Mouse (Mus musculus): ENCODE results near the gene B830017H08Rik. TPM values are rescaled to one million over a fixed set of nuclear protein-coding genes. Genes with fewer than 3 reads are reported as not detected.

Gene B830017H08Rik
- 2.4 and 5.3 TPM in 2 replicates for polyA plus RNA-seq (2014; fragmentation: Nextera tagmentation; extraction: Ambion mirVana)

DNA sequence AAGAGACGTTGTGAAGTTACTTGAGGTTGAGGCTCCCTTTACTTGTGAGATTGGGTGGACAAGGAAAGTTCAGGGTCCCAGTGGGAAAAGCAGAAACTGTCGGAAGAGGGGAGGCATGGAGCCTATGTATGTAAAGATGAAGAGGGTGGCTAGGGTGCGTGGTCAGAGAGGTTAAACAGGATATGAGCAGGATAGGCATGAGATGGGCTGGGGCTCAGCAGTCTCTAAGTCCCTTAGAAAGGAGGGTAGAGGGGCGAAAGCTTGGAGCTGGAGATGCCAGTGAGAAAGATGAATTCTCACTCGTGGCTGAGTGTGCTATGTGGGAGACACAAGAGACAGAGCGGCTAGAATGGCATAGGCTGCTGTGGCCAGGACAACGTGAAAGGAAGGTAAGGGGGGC lies at the start of gene B830017H08Rik:
TSS of gene B830017H08Rik (plus strand) at position 301 of the 400 bp plus-strand sequence.
- Histone ChIP-seq H3K36me3 (ENCODE audit: control insufficient read depth, insufficient read depth, low read length) (no peaks in the 10 kb centered on the region), H3K27ac (replicated peaks; ENCODE audit: low read depth, low read length) (peak within 1 kb of the TSS; percentile 90), H3K4me2 (ENCODE audit: low read length) (peak within 1 kb of the TSS; percentile 87), H3K27me3 (ENCODE audit: control insufficient read depth, insufficient read depth, low read length) (peaks cover 42% of the 10 kb centered on the region), H3K9me3 (ENCODE audit: control insufficient read depth, low read length) (no peaks in the 10 kb centered on the region), H3K4me3 (replicated peaks; ENCODE audit: low read depth, low read length) (peak within 1 kb of the TSS; percentile 55), H3K4me1 (ENCODE audit: control insufficient read depth, insufficient read depth, low read length) (peaks cover 13% of the 10 kb centered on the region), H3K9ac (replicated peaks; ENCODE audit: low read length) (peak within 1 kb of the TSS; percentile 77)
- 16% methylated on average over 7 of the region's 7 CpGs for WGBS
- DNase-seq, result no peak
- no peak for ATAC-seq (ENCODE audit: low FRiP score, low TSS enrichment)

- no peaks in the 10 kb centered on the region for H3K9me3 ChIP-seq (ENCODE audit: control insufficient read depth, low read length)
- no peak overlapping the region for H3K9ac ChIP-seq (replicated peaks; ENCODE audit: low read length)
- no peaks in the 10 kb centered on the region for H3K27me3 ChIP-seq (ENCODE audit: control insufficient read depth, insufficient read depth, low read length)
- no peak overlapping the region for H3K4me3 ChIP-seq (replicated peaks; ENCODE audit: low read depth, low read length)
- no peak overlapping the region for H3K4me2 ChIP-seq (ENCODE audit: low read length)
- DNase-seq (no peak), ATAC-seq (ENCODE audit: low FRiP score, low TSS enrichment) (no peak)
- H3K27ac ChIP-seq (replicated peaks; ENCODE audit: low read depth, low read length), result no peak overlapping the region
- 66% methylated on average over 3 of the region's 3 CpGs for WGBS
- no peaks in the 10 kb centered on the region for H3K4me1 ChIP-seq (ENCODE audit: control insufficient read depth, insufficient read depth, low read length)
- peaks cover 81% of the 10 kb centered on the region for H3K36me3 ChIP-seq (ENCODE audit: control insufficient read depth, insufficient read depth, low read length)
Measured at GRCm38 (mm10) chr16:17785337-17785736, 47.6 kb upstream of the B830017H08Rik start.

DNA sequence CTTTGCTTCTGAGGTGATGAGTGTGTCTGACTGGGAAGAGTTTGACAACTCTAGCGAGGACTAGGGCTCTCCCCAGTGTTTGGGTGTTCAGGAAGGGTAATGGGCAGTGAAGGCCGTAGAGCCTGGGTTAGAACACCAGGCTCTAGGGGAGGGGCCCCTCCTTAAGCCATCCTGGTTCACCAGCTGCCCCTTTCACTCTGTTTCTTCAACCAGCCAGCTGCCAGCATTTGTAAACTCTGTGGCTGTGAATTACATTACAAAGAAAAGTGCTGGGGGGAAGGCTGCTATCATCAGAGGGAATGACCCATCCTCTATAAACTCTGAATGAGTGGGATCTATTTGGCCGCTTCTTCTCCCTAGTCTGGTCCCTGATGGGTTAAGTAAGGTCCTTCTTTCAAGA lies 40.2 kb upstream of the B830017H08Rik start:
- no peak overlapping the region for H3K9ac ChIP-seq (replicated peaks; ENCODE audit: low read length)
- H3K4me2 ChIP-seq (ENCODE audit: low read length), result no peak overlapping the region
- 69% methylated on average over 3 of the region's 3 CpGs for WGBS
- peaks cover 10% of the 10 kb centered on the region; the same call in 1 of the 2 replicates for H3K4me1 ChIP-seq (ENCODE audit: control insufficient read depth, insufficient read depth, low read length)
- no peak for DNase-seq
- H3K27me3 ChIP-seq (ENCODE audit: control insufficient read depth, insufficient read depth, low read length), result peaks cover 26% of the 10 kb centered on the region
- no peak overlapping the region for H3K27ac ChIP-seq (replicated peaks; ENCODE audit: low read depth, low read length)
- H3K9me3 ChIP-seq (ENCODE audit: control insufficient read depth, low read length), result no peaks in the 10 kb centered on the region
- no peak overlapping the region for H3K4me3 ChIP-seq (replicated peaks; ENCODE audit: low read depth, low read length)
- H3K36me3 ChIP-seq (ENCODE audit: control insufficient read depth, insufficient read depth, low read length), result peaks cover 55% of the 10 kb centered on the region
- no peak for ATAC-seq (ENCODE audit: low FRiP score, low TSS enrichment)

GRCm38 (mm10) chr16:17794047-17794446 lies 38.9 kb upstream of the B830017H08Rik start:
- ATAC-seq (ENCODE audit: low FRiP score, low TSS enrichment), result no peak
- Histone ChIP-seq H3K9me3 (ENCODE audit: control insufficient read depth, low read length) (no peaks in the 10 kb centered on the region), H3K9ac (replicated peaks; ENCODE audit: low read length) (no peak overlapping the region), H3K36me3 (ENCODE audit: control insufficient read depth, insufficient read depth, low read length) (peaks cover 44% of the 10 kb centered on the region), H3K27ac (replicated peaks; ENCODE audit: low read depth, low read length) (no peak overlapping the region), H3K27me3 (ENCODE audit: control insufficient read depth, insufficient read depth, low read length) (peaks cover 39% of the 10 kb centered on the region), H3K4me3 (replicated peaks; ENCODE audit: low read depth, low read length) (no peak overlapping the region), H3K4me2 (ENCODE audit: low read length) (no peak overlapping the region), H3K4me1 (ENCODE audit: control insufficient read depth, insufficient read depth, low read length) (peaks cover 15% of the 10 kb centered on the region; the same call in 1 of the 2 replicates)
- no peak for DNase-seq
- WGBS, result 86% methylated on average over 4 of the region's 4 CpGs

DNA sequence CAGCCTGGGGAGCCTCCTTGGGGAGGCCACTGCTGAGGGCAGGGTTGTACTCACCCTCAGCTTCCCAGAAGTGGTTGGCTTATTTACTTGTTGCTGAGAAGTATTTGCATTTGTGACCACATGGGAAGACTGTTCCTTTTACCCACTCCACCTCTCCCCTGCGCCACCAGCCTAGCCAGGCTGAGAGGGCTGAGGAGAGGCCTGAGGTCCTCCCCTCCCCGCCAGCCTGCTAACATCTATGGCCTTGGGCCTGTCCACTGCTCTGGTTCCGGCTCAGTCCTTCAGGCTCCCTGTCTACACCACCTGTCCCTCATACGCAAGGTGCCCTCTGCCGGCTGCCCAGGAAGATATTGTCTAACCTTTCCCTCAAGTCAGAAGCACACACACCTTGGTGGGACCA lies 37.3 kb upstream of the B830017H08Rik start:
- no peak overlapping the region for H3K9ac ChIP-seq (replicated peaks; ENCODE audit: low read length)
- ATAC-seq (ENCODE audit: low FRiP score, low TSS enrichment), result no peak
- H3K9me3 ChIP-seq (ENCODE audit: control insufficient read depth, low read length), result no peaks in the 10 kb centered on the region
- no peak overlapping the region for H3K27ac ChIP-seq (replicated peaks; ENCODE audit: low read depth, low read length)
- H3K27me3 ChIP-seq (ENCODE audit: control insufficient read depth, insufficient read depth, low read length), result peaks cover 53% of the 10 kb centered on the region
- peaks cover 15% of the 10 kb centered on the region; the same call in 1 of the 2 replicates for H3K4me1 ChIP-seq (ENCODE audit: control insufficient read depth, insufficient read depth, low read length)
- 64% methylated on average over 5 of the region's 5 CpGs for WGBS
- no peak for DNase-seq
- H3K36me3 ChIP-seq (ENCODE audit: control insufficient read depth, insufficient read depth, low read length), result peaks cover 32% of the 10 kb centered on the region
- H3K4me2 ChIP-seq (ENCODE audit: low read length), result no peak overlapping the region
- no peak overlapping the region for H3K4me3 ChIP-seq (replicated peaks; ENCODE audit: low read depth, low read length)

DNA sequence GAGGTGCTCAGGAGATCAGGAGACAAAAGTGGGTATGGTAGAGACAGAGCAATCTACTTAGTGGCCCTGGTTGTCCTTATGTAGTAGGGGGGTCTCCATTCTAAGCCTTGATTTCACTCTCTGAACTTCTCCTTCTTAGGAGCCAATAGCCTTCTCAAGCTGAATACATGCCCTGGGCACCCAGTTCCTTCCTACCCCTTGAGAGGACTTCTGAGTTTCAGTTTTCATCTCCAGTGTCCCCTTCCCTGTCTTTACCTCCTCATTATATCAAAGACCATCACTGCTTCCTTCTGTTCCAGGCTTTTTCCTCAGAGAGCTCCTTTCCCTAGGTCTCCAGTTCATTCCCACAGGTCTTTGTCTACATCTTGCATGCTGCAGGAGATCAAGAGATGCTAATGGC lies 36.4 kb upstream of the B830017H08Rik start:
- peaks cover 61% of the 10 kb centered on the region for H3K27me3 ChIP-seq (ENCODE audit: control insufficient read depth, insufficient read depth, low read length)

GRCm38 (mm10) chr16:17796971-17797811 lies 35.7 kb upstream of the B830017H08Rik start, which contains the start of gene Scarf2:
Gene Scarf2, plus strand, starts transcription at chr16:17797282.
- Histone ChIP-seq H3K9ac (replicated peaks; ENCODE audit: low read length) (peak within 1 kb of the TSS; percentile 56), H3K27me3 (ENCODE audit: control insufficient read depth, insufficient read depth, low read length) (peaks cover 68% of the 10 kb centered on the region), H3K9me3 (ENCODE audit: control insufficient read depth, low read length) (no peaks in the 10 kb centered on the region), H3K4me2 (ENCODE audit: low read length) (peak within 1 kb of the TSS; percentile 79), H3K27ac (replicated peaks; ENCODE audit: low read depth, low read length) (no peak within 1 kb of the TSS), H3K36me3 (ENCODE audit: control insufficient read depth, insufficient read depth, low read length) (peaks cover 16% of the 10 kb centered on the region), H3K4me1 (ENCODE audit: control insufficient read depth, insufficient read depth, low read length) (peaks cover 15% of the 10 kb centered on the region; the same call in 1 of the 2 replicates), H3K4me3 (replicated peaks; ENCODE audit: low read depth, low read length) (peak within 1 kb of the TSS; percentile 42)
- WGBS, result 2% methylated on average over 57 of the region's 81 CpGs
- ATAC-seq (ENCODE audit: low FRiP score, low TSS enrichment) (peak; percentile 46), DNase-seq (peak; percentile 49)

More for the DNA sequence above, 36.4 kb upstream of the B830017H08Rik start:
- Histone ChIP-seq H3K4me3 (replicated peaks; ENCODE audit: low read depth, low read length) (peak overlapping the region; percentile 42), H3K27ac (replicated peaks; ENCODE audit: low read depth, low read length) (no peak overlapping the region), H3K36me3 (ENCODE audit: control insufficient read depth, insufficient read depth, low read length) (peaks cover 23% of the 10 kb centered on the region), H3K9ac (replicated peaks; ENCODE audit: low read length) (peak overlapping the region; percentile 56; the same call in 1 of the 2 replicates), H3K9me3 (ENCODE audit: control insufficient read depth, low read length) (no peaks in the 10 kb centered on the region), H3K4me2 (ENCODE audit: low read length) (peak overlapping the region; percentile 79), H3K4me1 (ENCODE audit: control insufficient read depth, insufficient read depth, low read length) (peaks cover 15% of the 10 kb centered on the region; the same call in 1 of the 2 replicates)
- DNase-seq (no peak), ATAC-seq (ENCODE audit: low FRiP score, low TSS enrichment) (no peak)

- no peak overlapping the region; the same call in 1 of the 2 replicates for H3K9ac ChIP-seq (replicated peaks; ENCODE audit: low read length)
- peak overlapping the region; percentile 42 for H3K4me3 ChIP-seq (replicated peaks; ENCODE audit: low read depth, low read length)
- H3K27me3 ChIP-seq (ENCODE audit: control insufficient read depth, insufficient read depth, low read length), result peaks cover 75% of the 10 kb centered on the region
- WGBS, result 3% methylated on average over 29 of the region's 29 CpGs
- peak overlapping the region; percentile 79 for H3K4me2 ChIP-seq (ENCODE audit: low read length)
- H3K36me3 ChIP-seq (ENCODE audit: control insufficient read depth, insufficient read depth, low read length), result peaks cover 9% of the 10 kb centered on the region
- no peak overlapping the region for H3K27ac ChIP-seq (replicated peaks; ENCODE audit: low read depth, low read length)
- peaks cover 21% of the 10 kb centered on the region for H3K4me1 ChIP-seq (ENCODE audit: control insufficient read depth, insufficient read depth, low read length)
- H3K9me3 ChIP-seq (ENCODE audit: control insufficient read depth, low read length), result no peaks in the 10 kb centered on the region
- DNase-seq (peak; percentile 50), ATAC-seq (ENCODE audit: low FRiP score, low TSS enrichment) (no peak)
Measured at GRCm38 (mm10) chr16:17797812-17798311, 35.1 kb upstream of the B830017H08Rik start.
